Mouse (Mus musculus) heart, adult 2 months (tissue): ENCODE measurements around the gene Tec.

Source experiments
- CTCF ChIP-seq: fragments of 200-600 bp; IDR thresholded peaks from 2 replicates; pipeline ENCODE4 v1.8.1; 2022; ENCODE audit warnings: antibody characterized with exemption, mild to moderate bottlenecking, moderate library complexity
- EP300 ChIP-seq: fragments of 200-500 bp; IDR thresholded peaks from 2 replicates; pipeline ENCODE4 v1.6.1; 2011; ENCODE audit warnings: low read depth, low read length, control low read depth; ENCODE audit not compliant: insufficient read depth
- POLR2A ChIP-seq: fragments of 200-500 bp; IDR thresholded peaks from 2 replicates; pipeline ENCODE4 v1.6.1; 2011; ENCODE audit warnings: mild to moderate bottlenecking, low read depth, low read length, control low read depth; ENCODE audit not compliant: insufficient read depth

DNA sequence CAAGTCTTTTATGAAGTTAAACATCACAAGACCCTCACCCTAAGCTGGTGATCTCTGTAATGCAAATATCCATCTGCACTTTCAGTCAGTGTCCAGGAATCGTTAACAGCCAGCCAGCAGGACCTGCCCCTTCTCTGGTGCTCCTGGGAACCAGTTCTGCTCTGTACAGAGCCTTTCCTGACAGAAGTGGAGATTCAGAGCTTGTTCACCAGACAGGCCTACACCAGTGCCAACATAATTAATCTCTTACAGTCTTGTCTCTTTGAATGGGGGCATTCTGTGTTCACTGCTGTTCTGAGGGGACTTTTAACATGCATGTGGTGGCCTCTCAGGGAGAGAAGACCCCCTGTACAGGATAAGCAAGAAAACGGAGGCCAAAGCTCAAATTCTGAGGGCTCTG, 29.3 kb downstream of the Tec start:
- TF ChIP-seq POLR2A: no peak
- no peak for TF ChIP-seq CTCF
- TF ChIP-seq EP300: no peak
